Mouse (Mus musculus) adrenal gland, adult 18-20 months (tissue): ENCODE measurements at regions not wholly inside any gene's neighbourhood (a gene's known extent, or its start where the extent isn't known, plus 50 kb on each side); places are given as distances from the start of the nearest gene placed in this dataset.

ENCODE experiments used
- DNase-seq, 2 experiments: peaks; one replicate each; pipeline ENCODE4 v3.0.0; 2021 to 2022; ENCODE audit warnings: low spot score in 2 of 2

DNA sequence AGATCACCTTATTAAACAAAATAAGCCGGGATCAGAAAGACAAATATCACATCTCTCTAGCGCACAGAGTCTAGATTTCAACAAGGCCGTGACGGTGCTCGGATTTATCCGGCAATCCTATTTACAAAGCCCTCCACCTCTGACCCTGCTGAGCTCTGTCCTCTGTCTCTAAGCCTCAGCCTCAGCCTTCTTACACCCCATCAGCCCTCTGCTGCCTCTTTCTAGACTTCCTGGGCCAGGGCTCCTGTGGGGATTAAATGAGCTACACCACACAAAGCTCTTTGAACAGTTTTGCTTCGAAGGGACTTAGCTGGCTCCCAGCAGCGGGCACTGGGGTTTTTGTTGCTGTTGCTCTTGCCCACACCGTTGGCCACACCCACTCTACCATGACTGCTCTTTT is 211.8 kb downstream of the CK137956 start:
- DNase-seq: no peak

DNA sequence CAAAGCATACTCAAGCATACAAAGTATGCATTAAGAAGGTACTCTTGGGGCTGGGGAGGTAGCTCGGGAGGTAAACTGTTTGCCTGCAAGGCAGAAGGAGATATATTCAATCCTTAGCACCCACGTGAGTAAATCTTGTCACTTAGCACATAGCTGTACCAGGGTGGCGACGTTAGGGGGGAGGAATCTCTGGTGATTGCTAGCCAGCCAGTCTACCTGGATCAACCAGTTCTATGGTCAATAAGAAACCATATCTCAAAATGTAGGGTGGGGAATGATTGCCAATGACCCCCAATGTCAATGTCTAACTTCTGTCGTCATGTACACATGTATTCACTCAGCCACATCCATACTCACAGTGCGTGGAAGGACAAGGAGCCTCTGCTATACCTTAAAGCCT is 214.5 kb downstream of the CK137956 start:
- DNase-seq: no peak

DNA sequence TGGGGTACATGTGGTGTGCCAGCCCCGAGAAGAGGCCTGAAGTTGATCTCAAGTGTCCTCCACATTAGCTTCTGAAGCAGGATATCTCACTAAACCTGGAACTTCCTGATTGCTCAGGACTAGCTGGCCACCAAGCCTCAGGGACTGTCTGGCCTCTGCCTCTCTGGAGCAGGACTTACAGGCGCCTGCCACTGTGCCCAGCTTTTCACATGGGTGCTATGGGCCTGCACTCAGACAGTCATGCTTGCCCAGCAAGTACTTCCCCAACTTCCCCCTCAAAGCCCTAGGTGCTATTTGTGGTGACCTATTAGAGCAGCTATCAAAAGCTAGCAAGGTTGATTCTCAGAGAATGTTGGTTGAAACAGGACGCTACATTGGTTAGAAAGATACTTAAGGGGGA is 220.0 kb downstream of the CK137956 start:
- DNase-seq: no peak

DNA sequence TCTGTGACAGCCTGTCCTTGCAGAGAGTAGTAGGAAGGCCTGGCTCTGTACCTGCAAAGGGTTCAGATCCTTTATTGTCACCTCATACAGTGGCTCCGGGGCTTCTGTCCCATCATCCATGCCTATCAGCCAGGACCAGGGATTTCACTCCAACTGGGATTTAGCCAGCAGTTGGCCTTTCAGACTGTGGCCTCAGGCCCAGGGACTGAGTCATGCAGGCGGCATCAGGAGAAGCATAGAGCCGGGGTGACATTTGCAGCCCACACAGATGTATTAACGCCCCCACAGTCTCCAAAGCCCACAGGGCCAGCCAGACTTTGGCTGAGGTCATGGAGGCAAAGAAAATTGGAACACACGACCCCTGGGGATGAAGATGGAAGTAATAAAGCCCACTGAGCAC is 222.9 kb downstream of the CK137956 start:
- peak; percentile 20 to 26 for DNase-seq

DNA sequence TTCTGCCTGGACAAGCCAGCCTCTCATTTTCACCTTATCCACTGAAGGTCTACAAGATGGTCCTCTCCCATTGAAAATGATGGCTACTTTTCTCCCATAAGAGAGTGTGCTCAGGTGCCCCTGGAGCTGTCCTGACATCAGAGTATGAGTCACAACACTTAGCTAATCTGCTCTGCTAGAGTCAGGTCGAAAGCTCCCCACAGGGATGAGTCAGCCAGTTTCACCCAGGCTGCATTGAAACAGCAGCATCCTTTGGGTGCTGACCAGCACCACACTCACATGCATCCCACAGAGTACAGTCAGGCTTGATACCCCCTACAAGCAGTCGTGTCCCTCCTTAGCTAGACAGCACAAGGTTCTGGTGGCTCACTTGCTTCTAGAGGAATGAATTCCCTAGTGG is 234.0 kb downstream of the CK137956 start:
- DNase-seq: no peak

DNA sequence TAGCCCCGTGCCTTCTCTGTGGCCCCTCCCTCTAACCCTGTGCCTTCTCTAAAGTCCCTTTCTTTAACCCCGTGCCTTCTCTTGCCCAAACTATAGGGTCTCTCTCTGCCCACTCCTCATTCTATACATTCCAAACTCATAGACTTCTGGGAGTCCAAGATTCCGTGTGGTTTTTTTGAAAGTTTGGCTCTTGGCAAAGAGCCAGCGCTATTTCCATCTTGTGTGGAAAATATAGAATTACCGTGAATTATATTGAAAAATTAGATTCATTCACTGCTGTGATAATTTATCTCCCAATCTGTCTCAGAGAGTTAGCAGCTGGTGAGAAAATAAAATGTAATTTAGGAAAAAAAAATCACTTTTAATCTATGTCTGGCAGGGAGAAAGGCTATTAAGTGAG is 234.6 kb downstream of the CK137956 start:
- DNase-seq: no peak

DNA sequence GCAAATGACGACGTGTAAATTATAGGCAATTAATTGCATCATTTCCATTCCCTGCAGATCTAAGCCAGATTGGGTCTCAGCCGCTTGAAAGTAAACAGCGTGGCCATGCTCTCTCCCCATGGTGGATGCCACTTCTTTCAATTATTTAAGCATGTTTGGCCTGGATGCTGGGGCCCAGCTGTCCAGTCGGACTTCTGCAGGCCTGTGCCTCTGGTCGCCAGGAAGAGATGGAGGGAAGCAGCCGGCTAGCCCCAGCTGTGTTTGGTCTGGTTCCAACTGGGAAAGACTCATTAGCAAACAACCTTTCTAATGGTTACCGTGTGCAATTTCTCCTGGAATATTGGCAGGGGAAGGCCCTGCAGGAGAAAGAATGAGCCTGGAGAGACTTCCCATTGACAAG is 236.1 kb downstream of the CK137956 start:
- DNase-seq: no peak

DNA sequence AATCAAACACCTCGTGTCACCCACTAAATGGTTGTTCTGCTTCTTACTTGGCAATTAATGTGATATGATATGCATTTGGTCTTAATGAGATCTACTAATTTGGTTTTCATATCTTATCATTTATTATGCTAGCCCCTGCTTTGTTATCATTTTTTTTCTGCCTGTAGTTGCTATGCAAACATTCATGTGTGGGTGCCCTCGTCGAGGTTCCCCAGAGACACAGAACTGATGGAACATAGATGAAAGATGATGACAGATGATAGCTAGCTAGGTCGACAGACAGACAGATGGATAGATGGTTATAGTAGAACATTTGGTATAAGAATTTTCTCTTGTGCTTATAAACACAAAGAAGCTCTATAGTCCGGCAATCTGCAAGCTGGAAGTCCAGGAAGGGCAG is 252.1 kb downstream of the CK137956 start:
- DNase-seq: no peak

DNA sequence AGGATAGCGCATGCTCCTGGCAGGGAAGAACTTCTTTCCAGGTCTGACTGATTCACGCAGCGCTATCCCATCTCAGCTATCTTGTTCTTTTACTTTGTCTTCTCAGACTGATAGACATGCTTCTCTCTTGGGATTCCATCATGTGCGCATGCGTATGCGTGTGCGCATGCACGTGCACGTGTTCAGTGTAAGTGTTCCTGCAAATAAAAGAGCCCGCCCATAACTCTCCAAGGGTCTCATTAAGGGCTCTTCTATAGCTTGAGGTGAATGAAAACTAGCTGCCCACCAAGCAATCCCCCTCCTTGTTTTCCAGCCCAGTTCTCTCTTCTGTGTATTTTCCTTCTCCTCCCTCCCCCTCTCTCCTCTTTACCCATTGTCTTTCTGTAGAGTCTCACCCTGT is 258.5 kb downstream of the CK137956 start:
- DNase-seq: no peak

DNA sequence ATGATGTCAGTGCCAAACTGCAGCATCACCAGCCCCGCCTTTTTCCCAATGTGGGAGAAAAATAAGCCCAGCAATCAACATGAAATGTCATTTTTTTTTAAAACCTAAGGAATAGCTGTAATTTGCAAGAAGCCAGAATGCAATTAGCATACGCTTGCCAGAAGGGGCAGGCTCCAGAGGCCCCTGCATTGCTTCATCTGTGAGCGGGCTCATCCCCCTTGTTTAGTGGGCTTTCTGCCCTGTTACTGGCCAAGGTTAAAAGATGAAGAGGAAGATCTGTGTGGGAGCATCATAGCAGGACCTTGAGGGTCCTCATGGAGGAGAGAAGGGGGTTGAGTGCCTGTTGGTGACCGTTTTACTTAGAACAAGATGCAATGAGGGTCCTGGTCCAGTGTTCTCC is 259.9 kb downstream of the CK137956 start:
- DNase-seq: no peak

DNA sequence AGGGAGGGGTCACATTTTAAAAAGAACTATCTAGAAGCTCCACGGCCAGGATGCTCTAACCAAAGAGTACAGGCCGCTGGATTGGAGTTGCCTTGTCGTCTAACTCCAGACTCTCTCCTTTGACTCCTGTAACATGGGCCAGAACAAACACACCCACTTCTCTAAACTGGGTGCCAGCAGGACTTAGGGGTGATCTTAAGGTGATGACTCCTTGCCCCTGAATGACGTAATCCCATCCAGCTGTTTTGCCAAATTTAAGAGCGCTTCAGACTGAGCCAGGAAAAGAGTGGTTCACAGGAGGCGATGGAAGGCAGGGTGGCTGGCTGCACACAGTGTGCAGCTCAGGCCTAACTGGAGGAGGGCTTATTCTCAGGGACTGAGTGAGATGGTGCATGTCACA is 261.0 kb downstream of the CK137956 start:
- DNase-seq: no peak

DNA sequence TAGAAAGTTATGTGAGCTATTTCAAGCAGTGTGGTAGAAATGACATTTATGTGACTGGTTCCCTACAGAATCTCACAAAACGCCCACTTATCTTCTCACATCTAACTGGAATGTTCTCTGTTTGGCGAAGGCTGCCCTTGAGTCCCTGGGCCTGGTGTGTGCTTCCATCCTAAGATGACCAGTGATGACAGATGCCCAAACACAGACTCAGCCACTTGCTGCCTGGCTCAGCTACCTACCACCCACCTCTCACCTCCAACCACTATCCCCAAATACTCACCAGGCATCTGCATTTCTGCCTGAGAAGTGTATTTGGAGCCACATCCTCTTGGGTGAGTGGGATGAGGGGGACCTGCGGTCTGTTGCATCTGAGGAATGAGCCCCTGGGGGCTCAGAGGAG is 262.6 kb downstream of the CK137956 start:
- no peak for DNase-seq

DNA sequence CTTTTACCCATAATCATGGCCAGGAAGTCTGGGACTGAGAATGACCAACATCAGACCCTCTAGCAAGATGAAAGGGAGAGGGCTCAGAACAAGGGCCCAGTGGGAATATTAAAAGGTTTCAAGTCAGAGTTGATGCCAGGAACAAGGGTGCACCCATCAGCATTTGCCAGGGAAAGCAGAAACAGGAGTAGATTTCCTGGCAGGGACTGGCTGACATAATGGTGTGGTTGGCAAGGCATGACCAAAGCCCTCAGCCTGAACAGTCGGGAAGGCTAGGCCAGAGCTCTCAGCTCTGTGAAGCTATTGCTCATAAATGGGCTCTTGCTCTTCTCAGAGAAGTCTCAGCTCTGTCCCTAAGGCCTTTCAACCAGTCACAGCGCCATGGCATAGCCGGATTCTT is 263.6 kb downstream of the CK137956 start:
- DNase-seq: no peak

DNA sequence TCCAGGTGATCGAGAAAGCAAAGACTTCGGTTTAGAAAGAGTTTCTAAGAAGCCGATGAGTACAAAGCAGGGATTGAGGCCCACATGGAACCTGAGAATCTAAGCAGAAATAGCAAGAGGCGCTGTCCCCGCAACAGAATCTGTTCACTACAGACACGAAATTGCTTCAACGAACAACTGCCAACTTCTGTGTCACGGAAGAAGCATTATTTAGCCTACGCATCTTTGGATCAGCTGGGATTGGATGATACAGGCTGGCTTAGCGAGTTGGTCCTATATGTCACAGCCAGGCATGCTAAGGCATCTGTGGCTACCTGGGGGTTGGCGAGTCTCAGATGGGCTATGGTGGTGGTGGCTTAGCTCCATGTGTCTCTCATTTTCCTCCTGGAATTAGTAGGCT is 269.1 kb downstream of the CK137956 start:
- no peak for DNase-seq

DNA sequence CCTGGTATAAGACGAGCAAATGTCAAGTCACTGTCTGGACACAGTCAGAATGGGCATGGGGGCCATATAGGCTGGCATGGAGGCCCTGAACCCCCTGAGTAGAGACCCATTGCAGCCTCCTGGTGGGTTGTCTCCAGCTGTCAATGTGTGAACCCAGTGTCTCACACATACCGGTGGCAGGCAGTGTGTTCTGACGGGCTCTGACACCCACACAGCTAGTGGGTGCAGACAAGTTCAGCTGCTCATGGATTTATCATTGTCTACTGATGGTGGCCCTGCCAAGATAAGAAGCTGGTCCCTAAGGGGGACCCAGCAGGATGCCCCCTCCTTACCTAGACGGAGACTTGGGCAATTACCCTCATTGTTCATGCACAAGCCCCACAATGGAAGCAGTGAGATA is 280.8 kb downstream of the CK137956 start:
- no peak for DNase-seq

DNA sequence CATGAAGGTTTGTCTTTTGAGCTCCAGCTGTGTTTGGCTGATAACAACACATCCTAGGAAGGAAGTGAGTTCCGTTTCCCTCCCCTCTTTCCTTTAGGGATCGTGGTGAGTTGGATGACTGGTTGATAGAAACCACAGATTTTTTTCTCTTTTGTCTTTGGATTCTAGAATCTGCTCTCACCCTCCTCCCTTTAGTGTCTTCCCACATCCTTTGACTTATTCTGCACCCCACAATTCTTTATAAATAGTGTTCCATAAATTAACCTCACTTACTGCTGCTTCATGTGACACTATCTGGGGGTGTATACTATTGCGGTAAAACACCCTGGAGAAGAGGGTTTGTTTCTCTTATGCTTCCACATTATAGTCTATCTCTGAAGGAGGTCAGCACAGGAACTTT is 285.7 kb downstream of the CK137956 start:
- no peak for DNase-seq

DNA sequence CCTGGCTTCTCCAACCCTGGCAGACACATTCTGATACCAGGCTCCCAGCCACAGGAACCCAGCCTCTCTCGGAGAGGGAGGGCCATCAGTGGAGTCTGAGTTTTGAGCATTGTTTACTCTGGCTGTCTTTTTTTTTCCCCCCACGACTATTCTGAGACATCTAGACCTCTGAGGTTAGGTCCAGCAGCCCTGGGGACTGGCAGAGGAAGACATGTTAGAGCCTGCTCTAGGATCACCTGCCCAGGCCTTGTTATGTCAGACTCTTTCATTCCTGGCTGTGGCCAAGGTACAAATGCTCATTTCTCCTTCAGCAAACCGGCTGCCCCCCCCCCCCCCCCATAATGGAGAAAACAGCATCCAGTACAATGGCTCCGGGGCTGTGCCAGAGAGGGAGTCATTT is 291.4 kb downstream of the CK137956 start:
- no peak for DNase-seq

DNA sequence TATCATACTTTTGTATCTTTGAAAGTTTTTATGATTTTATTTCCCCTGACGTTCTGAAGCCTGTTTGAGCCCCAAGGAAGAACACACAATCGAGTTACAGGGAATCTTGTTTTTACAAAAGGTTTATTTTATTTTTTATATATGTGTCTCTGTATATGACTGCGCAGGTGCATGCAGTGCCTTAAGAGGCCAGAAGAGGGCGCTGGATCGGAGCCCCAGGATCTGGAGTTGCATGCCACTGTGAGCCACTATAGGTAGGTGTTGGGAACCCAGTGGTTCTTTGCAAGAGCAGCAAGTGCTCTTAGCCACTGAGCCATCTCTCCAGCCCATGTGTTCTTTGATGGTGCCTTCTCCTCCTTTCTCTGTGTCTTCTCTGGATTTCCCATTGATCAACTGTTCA is 292.3 kb downstream of the CK137956 start:
- DNase-seq: no peak

DNA sequence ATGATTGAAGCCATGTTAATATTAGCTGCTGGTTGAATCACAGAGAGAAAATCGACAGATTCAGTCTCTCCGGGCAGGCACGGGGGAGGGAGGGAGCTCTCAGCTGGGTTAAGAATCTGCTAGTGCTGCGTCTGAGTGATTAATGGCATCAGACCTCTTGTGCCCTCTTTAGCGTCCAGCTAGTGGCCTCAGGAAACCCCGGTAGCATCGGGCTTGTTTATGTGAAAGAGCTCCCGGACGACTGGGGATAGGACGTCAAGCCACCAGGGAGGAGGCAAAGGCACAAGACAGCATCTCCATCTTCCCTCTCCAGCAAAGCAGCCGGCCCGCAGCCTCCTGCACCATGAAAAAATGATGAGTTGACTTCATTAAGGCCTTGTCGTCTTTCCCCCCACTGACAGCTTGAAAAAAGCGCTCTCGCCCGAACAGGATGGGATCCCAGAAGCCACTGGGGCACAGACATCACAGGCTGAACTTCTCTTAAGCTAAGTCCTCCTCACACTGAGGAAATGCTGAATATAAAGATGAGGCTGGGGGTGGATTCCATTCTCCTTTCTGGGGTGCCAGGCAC is 294.9 kb downstream of the CK137956 start:
- DNase-seq: no peak

DNA sequence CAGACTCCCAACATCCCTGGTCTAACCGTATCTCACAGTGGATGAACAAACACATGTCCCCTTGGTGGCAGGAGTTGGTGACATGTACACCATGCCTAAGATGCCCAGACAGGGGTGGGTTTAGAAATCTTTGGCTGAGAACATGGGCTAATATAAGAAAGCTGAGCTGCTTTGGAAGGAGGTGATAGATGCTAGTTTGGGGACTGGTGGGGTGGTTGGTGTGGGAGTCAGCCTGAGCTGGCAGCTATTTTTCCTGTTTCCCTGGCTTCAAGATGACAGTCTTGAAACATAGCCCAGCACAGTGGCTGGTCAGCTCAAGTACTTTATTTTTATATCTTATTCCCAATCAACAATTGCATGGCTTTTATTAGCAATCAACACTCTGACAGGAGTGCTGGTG is 302.0 kb upstream of the Gjb5 start:
- no peak for DNase-seq

DNA sequence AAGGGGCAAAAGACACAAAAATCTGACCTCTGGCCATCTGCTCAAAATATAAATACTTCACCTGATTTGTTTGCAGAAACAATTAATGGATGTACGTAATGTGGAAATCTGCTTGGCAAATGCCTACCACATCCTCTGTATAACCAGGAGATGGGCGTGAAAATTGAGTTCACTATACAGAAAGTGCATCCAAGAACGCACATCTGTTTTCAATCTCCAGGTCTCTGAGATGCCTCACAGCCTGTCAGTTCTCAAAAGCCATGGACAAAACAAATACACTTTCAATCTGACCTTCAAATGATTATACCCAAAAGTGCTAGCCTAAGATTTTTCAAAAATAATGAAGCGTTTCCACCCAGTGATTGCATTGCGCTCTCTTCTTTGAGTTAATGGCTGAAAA is 293.6 kb upstream of the Gjb5 start:
- DNase-seq: no peak

DNA sequence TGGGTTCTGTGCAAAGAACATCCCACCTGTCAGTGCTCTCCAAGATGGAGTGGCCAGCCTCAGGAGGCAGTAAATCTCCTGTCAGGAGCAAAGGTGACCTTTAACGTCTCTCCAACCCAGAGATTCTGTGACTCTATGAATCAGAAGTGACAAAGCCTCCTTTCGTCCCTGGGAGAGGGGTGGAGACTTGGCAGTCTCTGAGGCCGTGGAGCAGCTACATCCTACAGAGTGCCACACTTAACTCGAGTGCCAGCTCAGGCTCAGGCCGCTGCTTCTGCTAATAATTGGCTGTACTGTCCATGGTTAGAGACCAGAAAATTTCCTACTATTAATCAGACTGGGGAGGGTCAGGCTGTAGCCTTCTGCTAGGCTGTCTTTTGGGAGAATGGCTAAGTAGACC is 290.0 kb upstream of the Gjb5 start:
- DNase-seq: peak; percentile 26 to 33

DNA sequence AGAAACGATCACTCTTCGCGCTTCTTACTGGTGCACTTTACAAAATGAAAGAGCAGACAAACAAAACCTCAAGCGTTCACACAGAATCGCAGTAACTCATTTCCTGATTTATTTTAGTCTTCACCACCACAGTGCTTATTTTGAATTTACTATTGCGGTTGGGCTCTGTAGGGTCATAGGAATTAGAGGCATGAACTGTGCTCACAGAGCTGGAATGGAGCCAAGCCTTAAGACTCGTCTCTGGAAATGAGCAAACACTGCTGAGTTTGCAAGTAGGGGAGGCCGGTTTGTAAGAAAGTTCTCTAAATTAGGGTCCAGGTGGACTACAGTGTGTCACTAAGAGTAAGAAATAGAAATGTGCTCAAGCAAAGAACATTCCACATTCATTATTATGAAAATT is 289.2 kb upstream of the Gjb5 start:
- no peak for DNase-seq
